Mouse (Mus musculus): ENCODE measurements at regions not wholly inside any gene's neighbourhood (a gene's known extent, or its start where the extent isn't known, plus 50 kb on each side); places are given as distances from the start of the nearest gene placed in this dataset.

DNA sequence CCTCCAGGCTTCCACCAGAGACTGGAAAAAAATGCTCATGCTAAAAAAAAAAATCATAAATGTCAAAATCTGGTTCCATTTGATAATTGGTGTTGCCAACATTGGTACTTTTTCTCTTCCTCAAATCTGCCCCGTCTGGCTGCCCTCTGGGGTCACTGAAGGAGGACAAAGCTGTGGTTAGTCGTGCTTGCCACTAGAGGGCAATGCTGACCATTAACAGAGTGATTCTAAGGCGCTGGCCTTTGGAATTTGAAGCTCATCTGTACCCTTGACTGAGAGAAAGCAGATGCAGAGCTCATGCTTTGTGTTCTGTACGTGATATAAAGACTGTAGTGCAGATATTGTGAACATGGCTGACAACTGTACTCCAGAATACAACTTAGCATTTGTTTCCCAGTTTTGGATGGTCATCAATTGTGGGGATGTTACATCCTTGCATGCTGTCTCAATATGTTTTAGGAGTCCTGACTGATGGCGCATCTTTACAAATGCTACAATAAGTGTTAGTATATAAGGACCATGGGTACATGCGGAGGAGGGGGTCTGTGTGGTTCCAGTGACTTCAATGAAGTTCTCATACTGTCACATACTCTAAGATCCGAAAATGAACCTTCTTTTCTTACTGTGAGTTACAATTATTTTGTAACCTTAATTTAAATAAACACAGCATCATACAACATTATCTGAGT lies 109.0 kb upstream of the Dkk2 start:
- peaks cover 3% of the 10 kb centered on the region for H3K9me3 ChIP-seq (replicated peaks; ENCODE audit: low read length)
- no peak overlapping the region for H3K27ac ChIP-seq (ENCODE audit: insufficient read depth, low read depth)
- H3K4me1 ChIP-seq (ENCODE audit: control insufficient read depth in 1 of 2, insufficient read depth in 2 of 2): no peaks in the 10 kb centered on the region
- H3K79me2 ChIP-seq (replicated peaks; ENCODE audit: control insufficient read depth, extremely low read depth, insufficient read depth, poor library complexity, severe bottlenecking): no peaks in the 10 kb centered on the region
- H3K36me3 ChIP-seq (replicated peaks in 1 of 2; ENCODE audit: control insufficient read depth in 1 of 2, insufficient read depth in 1 of 2, low read length in 1 of 2): no peaks in the 10 kb centered on the region
- no peak overlapping the region for H3K4me3 ChIP-seq (replicated peaks in 1 of 3; ENCODE audit: low read depth in 2 of 3, low read length in 2 of 3, poor library complexity in 1 of 3)
- dilution Hi-C loops (cut with MboI; ENCODE audit: extremely low pct_ligation_motif_present, extremely low pct_unique_long_range_greater_than_20kb, low sequenced_read_pairs): no loop called here
- H3K27me3 ChIP-seq (replicated peaks): no peaks in the 10 kb centered on the region
- DNase-seq (ENCODE audit: extremely low read depth): peak; percentile 51
- in situ Hi-C loops (cut with MboI; ENCODE audit: low pct_ligation_motif_present, low pct_unique_long_range_greater_than_20kb, low sequenced_read_pairs): no loop called here
- TF ChIP-seq IRF4 (IDR thresholded peaks at IDR 0.05; ENCODE audit: low read depth, low read length) (no peak), SMC3 (IDR thresholded peaks at IDR 0.05; ENCODE audit: low read depth, low read length) (peak; percentile 68), CTCF (conservative IDR thresholded peaks at IDR 0.05 in 1 of 2, IDR thresholded peaks at IDR 0.05 in 1 of 2; ENCODE audit: low read depth in 2 of 2, low read length in 2 of 2) (peak; percentile 72 to 82), RAD21 (IDR thresholded peaks at IDR 0.05; ENCODE audit: low read depth, low read length) (peak; percentile 82)
- H3K9ac ChIP-seq (ENCODE audit: insufficient read depth, low read depth): no peak overlapping the region
- no peak overlapping the region for H3K4me2 ChIP-seq (ENCODE audit: insufficient read depth, low read depth, poor library complexity, severe bottlenecking)

- Histone ChIP-seq H3K9ac (ENCODE audit: insufficient read depth, low read depth) (no peak overlapping the region), H3K4me2 (ENCODE audit: insufficient read depth, low read depth, poor library complexity, severe bottlenecking) (no peak overlapping the region), H3K27ac (ENCODE audit: insufficient read depth, low read depth) (no peak overlapping the region), H3K4me3 (replicated peaks in 1 of 3; ENCODE audit: low read depth in 2 of 3, low read length in 2 of 3, poor library complexity in 1 of 3) (no peak overlapping the region), H3K4me1 (ENCODE audit: control insufficient read depth in 1 of 2, insufficient read depth in 2 of 2) (no peaks in the 10 kb centered on the region; a peak in 1 of 4 replicates), H3K79me2 (replicated peaks; ENCODE audit: control insufficient read depth, extremely low read depth, insufficient read depth, poor library complexity, severe bottlenecking) (no peaks in the 10 kb centered on the region), H3K9me3 (replicated peaks; ENCODE audit: low read length) (no peaks in the 10 kb centered on the region), H3K36me3 (replicated peaks in 1 of 2; ENCODE audit: control insufficient read depth in 1 of 2, insufficient read depth in 1 of 2, low read length in 1 of 2) (no peaks in the 10 kb centered on the region), H3K27me3 (replicated peaks) (no peaks in the 10 kb centered on the region)
- TF ChIP-seq CHD2 (IDR thresholded peaks at IDR 0.05; ENCODE audit: low read length) (no peak), USF1 (IDR thresholded peaks at IDR 0.05; ENCODE audit: low read depth, low read length) (no peak), ELF1 (IDR thresholded peaks at IDR 0.05; ENCODE audit: low read depth, low read length) (no peak)
- in situ Hi-C loops (cut with MboI; ENCODE audit: low pct_ligation_motif_present, low pct_unique_long_range_greater_than_20kb, low sequenced_read_pairs): no loop called here
- no peak for DNase-seq (ENCODE audit: extremely low read depth)
- dilution Hi-C loops (cut with MboI; ENCODE audit: extremely low pct_ligation_motif_present, extremely low pct_unique_long_range_greater_than_20kb, low sequenced_read_pairs): no loop called here
Observed at GRCm38 (mm10) chr3:131983292-131983691, 101.8 kb upstream of the Dkk2 start.

- no peak for DNase-seq (ENCODE audit: extremely low read depth)
- Histone ChIP-seq H3K9ac (ENCODE audit: insufficient read depth, low read depth) (no peak overlapping the region), H3K4me1 (ENCODE audit: control insufficient read depth in 1 of 2, insufficient read depth in 2 of 2) (peaks cover 0 to 7% of the 10 kb centered on the region in 2 experiments; a peak in 1 of 4 replicates), H3K27me3 (replicated peaks) (no peaks in the 10 kb centered on the region), H3K4me2 (ENCODE audit: insufficient read depth, low read depth, poor library complexity, severe bottlenecking) (no peak overlapping the region), H3K9me3 (replicated peaks; ENCODE audit: low read length) (no peaks in the 10 kb centered on the region), H3K36me3 (replicated peaks in 1 of 2; ENCODE audit: control insufficient read depth in 1 of 2, insufficient read depth in 1 of 2, low read length in 1 of 2) (no peaks in the 10 kb centered on the region), H3K27ac (ENCODE audit: insufficient read depth, low read depth) (no peak overlapping the region), H3K79me2 (replicated peaks; ENCODE audit: control insufficient read depth, extremely low read depth, insufficient read depth, poor library complexity, severe bottlenecking) (no peaks in the 10 kb centered on the region), H3K4me3 (replicated peaks in 1 of 3; ENCODE audit: low read depth in 2 of 3, low read length in 2 of 3, poor library complexity in 1 of 3) (no peak overlapping the region)
- in situ Hi-C loops (cut with MboI; ENCODE audit: low pct_ligation_motif_present, low pct_unique_long_range_greater_than_20kb, low sequenced_read_pairs) (no loop called here), dilution Hi-C loops (cut with MboI; ENCODE audit: extremely low pct_ligation_motif_present, extremely low pct_unique_long_range_greater_than_20kb, low sequenced_read_pairs) (no loop called here)
- TF ChIP-seq POLR2AphosphoS2 (IDR thresholded peaks at IDR 0.05; ENCODE audit: low read depth, low read length): no peak
- no peak for TF ChIP-seq MAZ (IDR thresholded peaks at IDR 0.05; ENCODE audit: low read depth, low read length)
- no peak for TF ChIP-seq ZKSCAN1 (IDR thresholded peaks at IDR 0.05; ENCODE audit: borderline replicate concordance, low read depth, low read length)
- no peak for TF ChIP-seq KAT2A (IDR thresholded peaks at IDR 0.05; ENCODE audit: insufficient replicate concordance, low read length)
- TF ChIP-seq E2F4 (IDR thresholded peaks at IDR 0.05; ENCODE audit: insufficient replicate concordance, low read depth, low read length): no peak
- TF ChIP-seq TBP (conservative IDR thresholded peaks at IDR 0.05; ENCODE audit: low read depth, low read length): no peak
- no peak for TF ChIP-seq ZMIZ1 (IDR thresholded peaks at IDR 0.05; ENCODE audit: low read depth, low read length)
- no peak for TF ChIP-seq POLR2A (IDR thresholded peaks at IDR 0.05; ENCODE audit: low read depth, low read length)
- TF ChIP-seq MEF2A (IDR thresholded peaks at IDR 0.05; ENCODE audit: borderline replicate concordance, low read depth, low read length): no peak
- TF ChIP-seq BHLHE40 (IDR thresholded peaks at IDR 0.05; ENCODE audit: low read depth, low read length): no peak
- TF ChIP-seq RAD21 (IDR thresholded peaks at IDR 0.05; ENCODE audit: low read depth, low read length): no peak
- TF ChIP-seq NRF1 (IDR thresholded peaks at IDR 0.05; ENCODE audit: low read depth, low read length): no peak
- TF ChIP-seq NELFE (IDR thresholded peaks at IDR 0.05; ENCODE audit: low read depth, low read length): no peak
- no peak for TF ChIP-seq HCFC1 (IDR thresholded peaks at IDR 0.05; ENCODE audit: low read depth, low read length)
- TF ChIP-seq CTCF (conservative IDR thresholded peaks at IDR 0.05 in 1 of 2, IDR thresholded peaks at IDR 0.05 in 1 of 2; ENCODE audit: low read depth in 2 of 2, low read length in 2 of 2): no peak
- no peak for TF ChIP-seq RCOR1 (conservative IDR thresholded peaks at IDR 0.05; ENCODE audit: low read depth, low read length)
- no peak for TF ChIP-seq EP300 (IDR thresholded peaks at IDR 0.05; ENCODE audit: low read length)
- no peak for TF ChIP-seq ZC3H11A (IDR thresholded peaks at IDR 0.05; ENCODE audit: low read depth, low read length)
Observed at GRCm38 (mm10) chr3:131998838-131999613, 86.1 kb upstream of the Dkk2 start.
